Mouse (Mus musculus): ENCODE data around the gene Ssh3.
"Not testable (repeated sequence)": the region's sequence is repeated elsewhere in the genome, so short reads cannot be mapped to it uniquely, and the experiment has no call there.

Gene Ssh3

DNA sequence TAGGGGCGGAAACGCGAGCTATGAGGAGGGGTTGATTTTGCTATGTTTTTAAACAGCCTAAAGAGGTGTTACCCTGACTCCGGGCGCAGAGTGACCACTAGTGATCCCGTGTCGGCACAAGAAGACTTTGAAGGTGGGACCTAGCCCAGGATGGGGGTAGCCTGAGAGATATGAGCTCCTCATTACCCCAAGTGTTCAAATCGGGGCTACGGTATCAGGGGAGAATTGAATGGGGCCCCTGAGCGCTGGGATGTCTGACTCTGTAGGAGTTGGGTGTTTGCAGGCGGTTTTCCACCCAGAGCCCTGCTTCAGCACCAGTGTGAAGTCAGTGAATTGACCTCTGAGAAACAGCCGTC, 11.1 kb downstream of the Ssh3 start:
- in situ Hi-C loops (cut with MboI; ENCODE audit: low pct_unique_long_range_greater_than_20kb in 1 of 2, low sequenced_read_pairs in 2 of 2, unreplicated experiment in 1 of 2): loop anchor here (5.0 kb wide), 1 partner anchor 54 kb away; no protein-coding TSS in a partner anchor

DNA sequence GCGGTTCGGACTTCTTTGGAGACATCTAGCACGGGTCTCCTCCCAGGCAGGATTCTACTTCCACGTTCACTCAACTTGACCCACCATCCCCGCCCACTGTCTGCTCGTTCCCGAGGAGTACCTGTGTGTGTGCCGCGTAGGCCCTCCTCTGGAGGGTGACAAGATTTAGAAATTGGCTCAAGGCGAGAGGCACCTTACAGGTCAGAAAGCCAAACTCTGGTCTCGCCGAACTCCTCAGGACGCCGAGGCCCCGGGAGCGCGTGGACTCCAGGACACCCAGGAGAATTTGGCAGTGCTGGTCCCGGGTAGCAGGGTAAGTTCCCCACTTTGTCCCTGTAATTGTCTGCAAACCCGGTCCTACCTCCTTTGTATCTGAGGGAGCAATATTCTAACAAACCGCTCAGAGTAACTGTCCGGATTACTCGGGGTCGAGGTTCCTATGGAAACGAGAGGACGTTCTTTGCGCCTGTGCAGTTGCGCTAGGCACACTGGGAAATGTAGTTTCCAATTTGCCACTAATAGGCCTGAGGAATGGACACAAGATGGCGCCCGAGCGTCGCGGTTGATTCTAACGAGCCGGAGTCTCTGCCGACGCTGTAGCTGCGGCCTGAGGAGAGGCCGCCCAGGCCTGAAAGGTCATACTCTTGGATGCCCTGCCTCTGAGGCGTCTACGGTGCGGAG, 11.6 kb downstream of the Ssh3 start:
- in situ Hi-C loops (cut with MboI; ENCODE audit: low pct_unique_long_range_greater_than_20kb in 1 of 2, low sequenced_read_pairs in 2 of 2, unreplicated experiment in 1 of 2): loop anchor here (5.0 kb wide), 1 partner anchor 55 kb away; no protein-coding TSS in a partner anchor

DNA sequence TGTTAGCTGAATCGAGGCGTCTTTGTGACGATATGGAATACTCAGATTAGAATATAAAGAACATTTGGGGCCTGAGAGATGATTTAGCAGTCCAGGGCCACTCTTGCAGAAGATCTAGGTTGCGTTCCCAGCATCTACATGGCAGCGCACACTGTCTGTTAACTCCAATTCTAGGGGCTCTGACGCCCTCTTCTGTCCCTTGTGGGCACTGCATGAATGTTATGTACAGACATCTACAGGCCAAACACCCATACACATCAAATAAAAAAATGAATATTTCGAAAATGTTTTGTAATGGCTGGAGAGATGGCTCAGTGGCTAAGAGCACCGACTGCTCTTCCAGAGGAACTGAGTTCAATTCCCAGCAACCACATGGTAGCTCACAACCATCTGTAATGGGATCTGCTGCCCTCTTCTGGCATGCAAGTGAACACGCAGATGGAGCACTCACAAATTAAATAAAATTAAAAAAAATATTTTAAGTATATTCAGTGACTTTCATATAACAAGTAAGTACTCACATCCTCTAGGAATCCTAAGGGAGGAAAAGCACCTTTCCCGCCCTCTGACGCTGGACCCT, 13.3 kb downstream of the Ssh3 start:
- in situ Hi-C loops (cut with MboI; ENCODE audit: low pct_unique_long_range_greater_than_20kb in 1 of 2, low sequenced_read_pairs in 2 of 2, unreplicated experiment in 1 of 2): loop anchor here (5.0 kb wide), 1 partner anchor 57 kb away; no protein-coding TSS in a partner anchor

DNA sequence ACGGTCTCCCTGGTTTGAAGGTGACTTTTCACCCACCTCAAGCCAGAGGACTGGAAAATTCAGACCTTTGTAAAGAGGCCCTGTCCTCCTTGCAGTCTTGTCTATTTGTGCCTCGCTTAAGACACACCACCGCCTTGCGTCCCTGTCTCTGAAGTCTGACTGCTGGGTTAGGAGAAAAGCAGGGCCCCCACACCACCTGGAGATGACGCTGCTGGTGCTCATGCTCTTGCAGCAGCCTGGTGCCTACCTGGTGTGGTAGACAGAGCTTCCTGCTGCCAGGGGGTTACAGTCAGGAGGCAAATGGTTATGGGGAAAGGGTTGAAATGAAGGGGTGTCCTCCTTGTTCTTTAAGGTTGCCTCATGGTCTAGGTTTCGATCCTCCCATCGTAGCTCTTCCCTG, 14.8 kb downstream of the Ssh3 start:
- in situ Hi-C loops (cut with MboI; ENCODE audit: low pct_unique_long_range_greater_than_20kb in 1 of 2, low sequenced_read_pairs in 2 of 2, unreplicated experiment in 1 of 2): no loop called here

DNA sequence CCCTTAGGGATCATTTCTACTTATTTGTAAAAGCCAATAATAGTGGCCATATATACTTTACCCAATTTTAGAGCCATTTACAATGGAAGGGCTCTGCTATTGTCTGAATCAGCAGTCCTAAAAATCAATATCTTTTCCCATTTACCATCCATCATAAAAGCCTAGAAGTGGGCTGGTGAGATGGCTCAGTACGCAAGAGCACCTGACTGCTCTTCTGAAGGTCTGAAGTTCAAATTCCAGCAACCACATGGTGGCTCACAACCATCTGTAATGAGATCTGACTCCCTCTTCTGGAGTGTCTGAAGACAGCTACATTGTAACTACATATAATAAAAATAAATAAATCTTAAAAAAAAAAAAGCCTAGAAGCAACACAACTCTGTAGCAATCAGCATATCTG, 20.3 kb downstream of the Ssh3 start:
- in situ Hi-C loops (cut with MboI; ENCODE audit: low pct_unique_long_range_greater_than_20kb in 1 of 2, low sequenced_read_pairs in 2 of 2, unreplicated experiment in 1 of 2): not testable (repeated sequence)

DNA sequence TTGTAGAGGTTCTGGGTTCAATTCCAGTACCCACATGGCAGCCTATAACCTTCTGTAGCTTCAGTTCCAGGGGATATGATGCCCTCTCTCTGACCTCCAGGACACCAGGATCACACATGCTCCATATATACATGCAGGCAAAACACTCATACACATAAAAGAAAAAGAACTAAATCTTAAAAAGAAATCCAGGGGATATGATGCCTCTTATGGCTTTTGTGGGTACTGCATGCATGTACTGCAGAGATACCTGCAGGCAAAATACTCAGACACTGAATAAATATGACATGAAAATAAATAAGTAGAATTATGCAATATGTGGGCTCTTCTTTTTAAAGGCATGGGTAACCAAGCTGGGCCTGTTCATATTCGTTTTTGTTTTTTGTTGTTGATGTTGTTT, 22.0 kb downstream of the Ssh3 start:
- in situ Hi-C loops (cut with MboI; ENCODE audit: low pct_unique_long_range_greater_than_20kb in 1 of 2, low sequenced_read_pairs in 2 of 2, unreplicated experiment in 1 of 2): no loop called here

DNA sequence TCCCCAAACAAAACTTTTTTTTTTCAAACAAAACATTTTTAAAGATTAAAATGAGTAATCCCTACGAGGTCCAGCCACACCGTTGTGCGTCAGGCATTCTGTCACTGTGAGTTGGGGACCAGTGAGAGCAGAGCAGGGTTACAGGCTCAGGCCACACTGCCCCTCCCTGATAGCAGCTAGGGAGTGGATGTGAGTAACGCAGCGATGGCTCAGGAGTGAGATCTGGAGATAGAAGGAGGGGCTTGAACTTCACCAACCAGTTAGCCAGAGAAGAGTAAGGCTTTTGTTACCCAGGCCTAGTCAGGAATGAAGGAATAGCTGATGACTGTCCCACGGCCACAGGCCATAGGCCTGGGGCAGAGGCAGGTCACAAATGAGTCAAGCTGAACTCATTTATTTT, 24.2 kb downstream of the Ssh3 start:
- in situ Hi-C loops (cut with MboI; ENCODE audit: low pct_unique_long_range_greater_than_20kb in 1 of 2, low sequenced_read_pairs in 2 of 2, unreplicated experiment in 1 of 2): loop anchor here in 1 of 2 experiments (5.0 kb wide), 1 partner anchor 37 kb away; no protein-coding TSS in a partner anchor

DNA sequence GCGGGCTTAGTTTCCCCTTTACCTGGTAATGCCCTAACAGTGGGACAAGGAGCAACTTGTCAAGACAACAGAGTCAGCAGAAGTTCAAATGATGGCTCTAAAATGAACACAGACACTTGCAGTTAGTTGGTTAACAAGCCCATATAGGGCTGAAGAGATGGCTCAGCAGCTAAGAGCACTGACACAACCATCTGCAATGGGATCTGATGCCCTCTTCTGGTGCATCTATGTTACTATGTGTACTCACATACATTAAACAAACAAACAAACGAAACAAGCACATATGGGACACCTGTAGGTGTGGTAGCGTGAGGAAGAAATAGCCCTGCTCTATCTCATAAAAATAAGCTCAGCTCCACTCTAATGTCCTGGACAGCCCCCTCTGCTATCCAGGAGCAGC, 26.6 kb downstream of the Ssh3 start:
- in situ Hi-C loops (cut with MboI; ENCODE audit: low pct_unique_long_range_greater_than_20kb in 1 of 2, low sequenced_read_pairs in 2 of 2, unreplicated experiment in 1 of 2): loop anchor here in 1 of 2 experiments (5.0 kb wide), 1 partner anchor 35 kb away; no protein-coding TSS in a partner anchor

DNA sequence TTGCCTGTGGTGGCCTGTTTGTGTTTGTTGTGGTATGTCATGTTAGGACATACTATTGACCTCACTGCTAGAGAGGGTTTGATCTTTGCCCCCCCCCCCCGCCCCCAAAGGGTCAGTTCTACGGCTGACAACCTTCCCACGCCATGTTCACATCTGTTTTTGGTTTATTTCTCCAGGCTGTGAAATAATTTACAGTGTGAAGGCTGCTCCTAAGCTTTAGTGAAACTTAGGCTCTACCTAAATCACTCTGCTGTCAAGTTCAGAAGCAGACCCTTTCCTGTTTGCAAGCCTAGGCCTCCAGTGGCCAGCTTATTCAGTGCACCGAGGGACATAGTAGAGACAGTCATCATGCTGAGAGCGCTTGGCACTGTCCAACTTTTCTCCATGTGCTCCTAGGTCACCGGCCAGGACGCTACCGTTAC, 28.7 kb downstream of the Ssh3 start:
- in situ Hi-C loops (cut with MboI; ENCODE audit: low pct_unique_long_range_greater_than_20kb in 1 of 2, low sequenced_read_pairs in 2 of 2, unreplicated experiment in 1 of 2): loop anchor here in 1 of 2 experiments (5.0 kb wide), 1 partner anchor 33 kb away; no protein-coding TSS in a partner anchor

DNA sequence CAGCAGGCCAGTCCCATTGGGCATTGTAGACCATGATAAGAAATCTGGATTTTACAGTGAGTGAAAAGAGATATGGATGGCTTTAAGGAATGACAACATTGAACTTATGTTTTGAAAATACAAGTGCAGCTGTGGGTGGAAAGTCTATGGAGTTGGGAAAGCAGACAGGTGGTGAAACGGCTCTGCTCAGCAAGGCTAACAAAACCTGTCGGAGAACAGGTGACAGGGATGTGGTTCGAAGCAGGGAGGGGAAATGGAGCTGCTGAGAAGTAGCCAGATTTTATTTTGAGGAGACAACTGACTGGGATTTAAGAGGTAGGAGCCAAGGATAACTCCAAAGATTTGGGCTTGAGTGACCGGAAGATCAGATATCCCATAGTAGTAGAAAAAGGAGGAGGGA, 34.4 kb downstream of the Ssh3 start:
- in situ Hi-C loops (cut with MboI; ENCODE audit: low pct_unique_long_range_greater_than_20kb in 1 of 2, low sequenced_read_pairs in 2 of 2, unreplicated experiment in 1 of 2): no loop called here

DNA sequence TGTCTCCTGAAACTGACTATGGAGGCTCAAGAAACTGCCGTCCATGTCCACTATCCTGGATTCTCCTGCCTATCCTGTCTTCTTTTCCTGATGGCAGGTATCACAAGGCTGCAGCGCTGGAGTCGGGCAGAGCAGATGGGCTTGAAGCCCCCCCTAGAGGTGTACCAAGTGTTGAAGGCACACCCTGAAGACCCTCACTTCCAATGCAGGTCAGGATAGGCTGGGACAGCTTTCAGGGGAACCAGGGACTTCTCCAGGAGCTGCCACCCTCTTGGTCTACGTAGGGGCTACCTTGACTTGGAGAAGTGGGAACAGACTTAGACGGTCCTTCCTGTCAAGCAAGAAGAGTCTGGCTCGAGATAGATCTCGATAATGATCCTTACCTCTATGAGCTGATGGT, 36.3 kb downstream of the Ssh3 start:
- in situ Hi-C loops (cut with MboI; ENCODE audit: low pct_unique_long_range_greater_than_20kb in 1 of 2, low sequenced_read_pairs in 2 of 2, unreplicated experiment in 1 of 2): no loop called here

DNA sequence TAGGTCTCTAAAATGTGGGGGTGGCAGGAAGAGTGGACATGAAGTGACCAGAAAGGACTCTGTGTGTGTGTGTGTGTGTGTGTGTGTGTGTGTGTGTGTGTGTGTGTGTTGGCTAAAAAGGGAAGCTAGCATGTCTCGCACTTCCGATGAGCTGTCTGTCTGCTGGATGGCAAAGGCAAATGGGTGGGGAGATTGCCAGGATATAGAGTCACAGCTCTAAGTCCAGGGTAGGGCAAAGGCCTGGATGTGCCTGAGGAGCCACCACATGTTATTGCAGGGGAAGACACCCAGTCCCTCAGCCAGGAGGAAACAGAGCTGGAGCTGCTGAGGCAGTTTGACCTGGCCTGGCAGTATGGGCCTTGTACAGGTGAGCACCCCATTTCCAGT, 36.8 kb downstream of the Ssh3 start:
- in situ Hi-C loops (cut with MboI; ENCODE audit: low pct_unique_long_range_greater_than_20kb in 1 of 2, low sequenced_read_pairs in 2 of 2, unreplicated experiment in 1 of 2): no loop called here

DNA sequence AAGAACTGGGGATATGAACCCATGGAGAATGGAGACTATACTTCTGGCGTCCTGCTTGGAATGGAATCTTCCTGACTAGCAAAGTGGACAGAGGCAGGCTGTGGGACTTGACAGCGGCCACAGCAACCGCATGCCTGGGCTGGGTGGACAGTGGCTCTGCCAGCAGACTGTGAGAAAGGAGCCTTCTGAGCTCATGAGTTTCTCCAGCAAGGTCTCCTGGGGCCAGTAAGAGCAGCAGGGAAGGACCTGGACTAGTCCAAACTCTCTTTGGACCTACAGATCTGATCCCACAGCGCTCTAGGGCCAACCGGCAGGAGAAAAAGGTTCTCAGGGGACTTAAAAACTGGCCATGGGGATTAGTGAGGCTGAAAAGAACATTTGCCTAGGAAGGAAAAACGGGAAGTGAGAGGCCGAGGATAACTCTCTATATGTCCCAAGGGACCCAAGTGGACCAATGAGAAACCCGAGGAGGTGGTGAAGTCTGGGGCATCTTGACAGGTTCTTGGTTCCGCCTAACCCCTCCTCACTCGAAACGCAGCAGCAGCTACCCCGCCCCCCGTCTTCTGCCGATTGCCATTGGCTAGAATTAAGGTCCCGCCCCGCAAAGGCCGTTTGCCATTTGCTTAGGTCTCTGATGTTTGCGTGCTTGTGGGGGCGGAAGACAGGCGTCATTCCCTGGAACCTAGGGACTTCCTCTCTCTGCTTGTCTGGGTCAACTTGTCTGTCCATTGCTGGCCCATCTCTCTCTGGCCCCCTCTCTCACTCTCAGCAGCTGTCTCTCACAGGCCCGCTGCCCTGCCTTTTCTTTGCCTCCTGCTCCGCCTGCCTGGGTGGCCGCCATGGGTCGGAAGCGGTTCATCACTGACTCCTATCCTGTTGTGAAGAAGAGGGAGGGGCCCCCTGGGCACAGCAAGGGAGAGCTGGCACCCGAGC, 37.5 kb downstream of the Ssh3 start, which contains the start of gene Pold4:
Gene Pold4, plus strand, starts transcription at position 647 of the 933 bp plus-strand sequence.
- in situ Hi-C loops (cut with MboI; ENCODE audit: low pct_unique_long_range_greater_than_20kb in 1 of 2, low sequenced_read_pairs in 2 of 2, unreplicated experiment in 1 of 2): no loop called here

DNA sequence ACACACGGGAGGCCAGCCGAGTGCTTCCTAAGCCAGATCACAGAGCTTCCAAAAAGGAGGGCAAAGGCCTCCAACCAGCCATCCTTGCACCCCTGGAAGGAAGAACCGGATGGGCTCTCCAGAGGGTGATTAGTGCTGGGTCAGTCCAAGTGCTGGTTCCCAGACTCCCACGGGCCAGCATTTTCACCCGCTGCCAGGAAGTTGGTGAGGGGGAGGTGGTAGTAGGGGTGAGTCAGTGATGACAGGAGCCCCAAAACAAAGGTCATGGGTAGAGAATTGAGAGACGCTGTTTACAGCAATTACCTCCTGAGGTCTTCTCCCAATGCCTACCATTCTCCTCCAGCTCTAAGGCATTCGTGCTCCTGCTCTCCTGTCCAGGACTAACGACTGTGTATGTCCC, 38.6 kb downstream of the Ssh3 start:
- in situ Hi-C loops (cut with MboI; ENCODE audit: low pct_unique_long_range_greater_than_20kb in 1 of 2, low sequenced_read_pairs in 2 of 2, unreplicated experiment in 1 of 2): no loop called here

DNA sequence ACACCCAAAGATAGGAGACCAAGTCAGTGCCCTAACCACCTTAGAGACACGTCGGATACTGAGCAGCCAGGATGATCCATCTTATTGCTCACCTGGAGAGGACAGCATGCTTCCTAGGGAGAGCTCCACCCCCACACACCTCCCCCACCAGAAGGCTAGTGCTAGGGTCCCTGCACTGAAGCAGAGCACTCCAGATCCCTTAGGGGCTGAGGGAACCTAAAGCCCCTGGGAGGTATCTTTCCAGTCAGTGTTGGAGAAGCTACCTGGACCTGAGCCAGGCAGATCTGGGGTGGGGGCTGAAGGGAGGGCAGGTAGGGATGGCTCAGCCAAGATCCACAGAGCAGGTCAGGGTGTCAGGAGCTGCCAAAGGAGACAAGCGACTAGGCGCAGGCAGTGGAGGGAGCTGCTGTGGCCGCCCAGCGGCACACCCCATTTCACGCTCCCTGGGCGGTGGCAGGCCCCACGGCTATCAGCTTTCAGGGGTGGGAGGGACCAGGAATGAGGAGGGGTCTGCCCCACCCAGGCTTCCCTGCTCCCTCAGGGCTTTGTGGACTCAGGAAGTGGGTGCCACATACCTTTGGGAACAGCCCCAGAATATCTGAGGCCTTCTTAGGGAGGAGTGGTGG, 39.4 kb downstream of the Ssh3 start:
- in situ Hi-C loops (cut with MboI; ENCODE audit: low pct_unique_long_range_greater_than_20kb in 1 of 2, low sequenced_read_pairs in 2 of 2, unreplicated experiment in 1 of 2): no loop called here

DNA sequence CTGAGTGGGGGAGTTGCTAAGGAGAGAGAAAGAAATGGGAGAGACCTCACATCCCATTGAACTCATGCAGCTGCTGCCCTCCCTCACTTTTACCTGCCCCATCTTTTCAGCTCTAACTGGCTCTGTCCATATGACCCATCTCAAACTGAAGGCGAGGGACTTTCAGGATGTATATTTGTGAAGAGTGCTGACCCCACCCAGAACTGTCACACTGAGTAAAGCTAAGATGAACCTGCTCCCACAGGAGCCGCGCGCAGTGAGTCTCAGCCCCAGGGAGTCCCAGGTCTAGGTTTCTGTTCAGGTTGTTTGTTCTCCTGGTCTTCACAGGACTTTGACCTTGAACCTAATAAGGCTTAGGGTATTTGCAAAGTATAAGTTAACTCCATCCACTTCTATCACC, 40.1 kb downstream of the Ssh3 start:
- in situ Hi-C loops (cut with MboI; ENCODE audit: low pct_unique_long_range_greater_than_20kb in 1 of 2, low sequenced_read_pairs in 2 of 2, unreplicated experiment in 1 of 2): no loop called here

DNA sequence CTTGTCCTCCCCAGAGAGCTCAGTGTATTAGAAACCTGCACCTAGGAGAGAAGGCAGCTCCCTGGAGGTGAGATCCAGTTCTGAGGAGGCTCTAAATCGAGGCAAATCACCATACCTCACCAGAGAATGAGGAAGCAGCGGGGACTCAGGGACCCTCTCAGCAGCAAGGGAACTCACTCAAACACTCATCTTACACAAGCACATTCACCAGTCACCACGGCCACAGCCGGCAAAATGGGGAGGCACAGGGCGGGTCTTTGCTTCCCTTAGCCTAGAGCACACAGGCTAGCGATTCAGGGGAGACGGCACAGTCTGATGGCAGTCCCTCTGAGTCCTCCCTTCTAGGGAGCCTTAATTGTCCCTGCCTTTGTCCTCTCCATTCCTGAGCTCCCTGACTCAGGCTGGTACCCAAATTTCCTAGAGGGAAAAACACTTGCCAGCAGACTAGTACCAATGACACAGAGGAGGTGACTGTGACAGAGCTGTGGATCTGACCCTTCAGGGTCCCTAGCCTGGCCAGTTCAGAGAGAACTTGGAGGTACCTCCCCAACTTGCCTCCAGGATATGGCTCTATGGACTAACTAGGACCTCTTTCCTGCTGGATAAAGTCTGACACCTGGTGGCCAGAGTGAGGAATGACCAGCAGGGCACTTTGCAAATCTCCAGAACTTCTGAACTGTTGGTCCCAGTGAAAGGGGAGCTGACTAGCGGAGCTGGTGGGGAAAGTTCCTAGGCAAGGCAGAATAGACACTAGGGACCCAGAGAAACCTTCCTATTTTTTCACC, 40.9 kb downstream of the Ssh3 start:
- in situ Hi-C loops (cut with MboI; ENCODE audit: low pct_unique_long_range_greater_than_20kb in 1 of 2, low sequenced_read_pairs in 2 of 2, unreplicated experiment in 1 of 2): no loop called here

DNA sequence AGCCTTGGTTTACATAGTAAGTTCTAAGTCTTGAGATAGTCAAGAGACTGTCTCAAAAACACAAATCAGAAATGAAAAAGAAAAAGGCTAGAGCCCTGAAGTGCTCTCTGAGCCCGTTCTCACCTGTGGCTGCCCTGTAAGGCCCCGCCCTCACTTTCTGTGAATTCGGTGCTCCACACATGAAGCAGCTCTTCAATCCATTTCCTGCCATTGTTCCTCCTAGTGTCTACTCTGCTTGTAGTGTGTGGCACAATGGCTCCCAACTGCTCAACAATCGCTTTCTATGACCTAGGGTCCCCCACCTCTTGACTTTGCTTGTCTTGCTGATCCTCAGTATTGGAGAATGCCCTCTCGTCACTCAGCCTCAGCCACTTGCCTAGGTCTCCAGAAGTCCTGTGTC, 41.5 kb downstream of the Ssh3 start:
- in situ Hi-C loops (cut with MboI; ENCODE audit: low pct_unique_long_range_greater_than_20kb in 1 of 2, low sequenced_read_pairs in 2 of 2, unreplicated experiment in 1 of 2): no loop called here

Measured in mouse embryonic stem cell (cell line).